Mouse (Mus musculus) kidney, adult 2 months (tissue): ENCODE data around the gene Acot8.
A peak's percentile ranks its signal among the peaks of the same experiment; 100 is the strongest.

Experiments
- CTCF ChIP-seq: fragments of 200-500 bp; conservative IDR thresholded peaks from 2 replicates; pipeline ENCODE4 v1.5.1; 2011; ENCODE audit warnings: low read depth, mild to moderate bottlenecking, control low read depth, low read length, moderate library complexity, mixed read lengths; ENCODE audit not compliant: insufficient read depth, insufficient read length
- POLR2A ChIP-seq: fragments of 200-500 bp; IDR thresholded peaks from one replicate; pipeline ENCODE4 v1.6.1; 2011; ENCODE audit warnings: low read depth, low read length, control low read depth

DNA sequence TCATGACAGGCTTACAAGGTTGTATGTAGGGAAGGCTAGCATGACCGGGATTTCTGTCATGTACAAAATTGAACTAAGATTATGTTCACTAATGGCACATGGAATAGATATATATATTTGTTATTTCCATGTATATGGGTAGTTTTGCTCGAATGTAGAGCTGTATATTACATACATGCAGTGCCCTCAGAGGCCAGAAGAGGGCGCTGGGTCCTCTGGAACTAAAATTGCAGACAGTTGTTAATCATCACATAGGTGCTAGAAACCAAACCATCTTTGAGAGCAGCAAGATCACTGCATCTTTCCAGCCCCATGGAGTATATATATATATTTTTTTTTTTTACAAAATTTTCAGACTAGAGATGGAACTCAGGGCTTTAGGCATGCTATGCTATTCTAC is 41.1 kb upstream of the Acot8 start:
- TF ChIP-seq POLR2A, result no peak
- peak; percentile 37 for TF ChIP-seq CTCF
